Mouse (Mus musculus) liver, postnatal 0 days (tissue): ENCODE results near the gene Bhmt.

Experiments used
- CTCF ChIP-seq: sonication (generic); IDR thresholded peaks from 2 replicates; pipeline ENCODE4 v1.5.1; 2016; ENCODE audit warnings: antibody characterized with exemption, low read depth
- EP300 ChIP-seq: IDR thresholded peaks from 2 replicates; pipeline ENCODE4 v1.6.1; 2016; ENCODE audit warnings: antibody characterized with exemption, low read depth, mild to moderate bottlenecking

GRCm38 (mm10) chr13:93687321-93687720, 49.6 kb upstream of the Bhmt start:
- TF ChIP-seq CTCF (no peak), EP300 (no peak)
